Mouse (Mus musculus) liver, embryonic 14.5 days (tissue): ENCODE measurements at regions not wholly inside any gene's neighbourhood (a gene's known extent, or its start where the extent isn't known, plus 50 kb on each side); places are given as distances from the start of the nearest gene placed in this dataset.

Experiments used
- ATAC-seq: fragments of 200-750 bp; cut with Nextera tagmentation; 2 replicates; pipeline ENCODE4 v1.8.0; 2017; ENCODE audit warnings: moderate number of reproducible peaks, mild to moderate bottlenecking, moderate library complexity; ENCODE audit not compliant: insufficient read depth
- DNase-seq, 3 experiments: peaks; one replicate each; pipeline ENCODE4 v3.0.0-alpha.2; 2012 to 2013; ENCODE audit warnings: low read depth in 3 of 3, low spot score in 3 of 3
- H3K27ac ChIP-seq: fragments of 300-500 bp; sonication (generic); 2 replicates; pipeline ENCODE4 v1.5.1; 2014; ENCODE audit warnings: moderate library complexity, mild to moderate bottlenecking, control low read depth, inconsistent platforms
- H3K27me3 ChIP-seq: fragments of 300-500 bp; sonication (generic); 2 replicates; pipeline ENCODE4 v1.6.1; 2014; ENCODE audit warnings: mild to moderate bottlenecking, low read length, moderate library complexity; ENCODE audit not compliant: control insufficient read depth, insufficient read depth
- H3K36me3 ChIP-seq: fragments of 300-500 bp; sonication (generic); replicated peaks from 2 replicates; pipeline ENCODE4 v1.6.1; 2014; ENCODE audit warnings: low read depth; ENCODE audit not compliant: control insufficient read depth, insufficient read depth
- H3K4me1 ChIP-seq, 2 experiments: fragments of 200-500 bp in 1 of 2; fragments of 300-500 bp in 1 of 2; sonication (generic) in 1 of 2; replicated peaks; 2 replicates each; pipeline ENCODE4 v1.6.1; 2012 to 2014; ENCODE audit warnings: antibody characterized with exemption in 1 of 2, inconsistent platforms in 1 of 2, low read length in 1 of 2; ENCODE audit not compliant: control insufficient read depth in 2 of 2, insufficient read depth in 2 of 2
- H3K4me2 ChIP-seq: fragments of 300-500 bp; sonication (generic); 2 replicates; pipeline ENCODE4 v1.6.1; 2014; ENCODE audit warnings: low read depth, mild to moderate bottlenecking, control low read depth, moderate library complexity
- H3K4me3 ChIP-seq, 2 experiments: fragments of 200-500 bp in 1 of 2; fragments of 300-500 bp in 1 of 2; sonication (generic) in 1 of 2; 2 replicates each; pipeline ENCODE4 v1.5.1; 2012 to 2014; ENCODE audit warnings: low read depth in 2 of 2, low read length in 2 of 2, mild to moderate bottlenecking in 2 of 2, control low read depth in 1 of 2, inconsistent platforms in 1 of 2, moderate library complexity in 1 of 2; ENCODE audit not compliant: insufficient read depth in 1 of 2
- H3K9ac ChIP-seq: fragments of 300-500 bp; sonication (generic); replicated peaks from 2 replicates; pipeline ENCODE4 v1.6.1; 2014; ENCODE audit warnings: mild to moderate bottlenecking, control low read depth, moderate library complexity
- H3K9me3 ChIP-seq: fragments of 300-500 bp; sonication (generic); 2 replicates; pipeline ENCODE4 v1.6.1; 2016; ENCODE audit warnings: low read length, mixed read lengths; ENCODE audit not compliant: control insufficient read depth
- CTCF ChIP-seq: IDR thresholded peaks from 2 replicates; pipeline ENCODE4 v1.5.1; 2016; ENCODE audit warnings: antibody characterized with exemption, low read depth, control low read depth
- EP300 ChIP-seq: IDR thresholded peaks from 2 replicates; pipeline ENCODE4 v1.6.1; 2016; ENCODE audit warnings: antibody characterized with exemption, low read depth
- WGBS: fragments of 180-500 bp; shearing (Covaris S2); extraction: QIAGEN DNeasy Blood & Tissue Kit; methylation state at CpG from one replicate; pipeline ENCODE4 v1.1.7; 2014; ENCODE audit not compliant: insufficient replicate concordance; 5-methylcytosine and 5-hydroxymethylcytosine counted together

- no peaks in the 10 kb centered on the region for H3K4me1 ChIP-seq
- DNase-seq, result no peak
- H3K4me3 ChIP-seq, result no peak overlapping the region
- WGBS, result 71% methylated on average over 7 of the region's 7 CpGs
- H3K27ac ChIP-seq, result no peak overlapping the region
- H3K4me2 ChIP-seq, result no peak overlapping the region
- no peak overlapping the region for H3K9ac ChIP-seq
- H3K36me3 ChIP-seq, result no peaks in the 10 kb centered on the region
- TF ChIP-seq EP300 (no peak), CTCF (no peak)
- H3K27me3 ChIP-seq, result no peaks in the 10 kb centered on the region
- no peaks in the 10 kb centered on the region for H3K9me3 ChIP-seq
- ATAC-seq, result no peak
These were observed 338.0 kb downstream of the Agtpbp1 start for GRCm38 (mm10) chr13:59246984-59247537.

- no peak for DNase-seq
- WGBS, result 26% methylated on average over 6 of the region's 6 CpGs
These were observed 339.0 kb downstream of the Agtpbp1 start for GRCm38 (mm10) chr13:59246070-59246469.

DNA sequence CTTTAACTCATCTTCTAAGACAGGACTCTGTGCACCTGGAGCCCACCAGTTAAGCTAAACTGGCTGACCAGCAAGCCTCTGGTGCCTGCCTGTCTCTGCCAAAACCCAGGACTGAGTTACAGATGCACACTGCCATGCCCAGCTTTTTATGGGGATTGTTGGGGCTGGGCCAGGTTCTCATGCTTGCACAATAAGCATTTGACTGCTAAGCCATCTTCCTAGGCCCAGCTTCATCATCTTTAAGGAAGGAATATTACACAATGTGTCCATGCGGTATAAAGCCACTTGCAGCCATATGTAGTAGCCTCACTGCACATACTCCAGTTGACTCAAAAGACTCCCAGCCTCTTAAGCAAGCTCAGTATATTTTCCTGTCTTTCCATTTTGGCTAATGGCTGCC, 340.4 kb downstream of the Agtpbp1 start:
- Histone ChIP-seq H3K27me3 (no peaks in the 10 kb centered on the region), H3K27ac (no peak overlapping the region), H3K36me3 (no peaks in the 10 kb centered on the region), H3K4me1 (no peaks in the 10 kb centered on the region), H3K4me3 (no peak overlapping the region), H3K9ac (no peak overlapping the region), H3K9me3 (no peaks in the 10 kb centered on the region), H3K4me2 (no peak overlapping the region)
- DNase-seq (no peak), ATAC-seq (no peak)
- WGBS, result 62% methylated on average over 1 of the region's 1 CpGs
- TF ChIP-seq CTCF (no peak), EP300 (no peak)

More at GRCm38 (mm10) chr13:59246070-59246469, 339.0 kb downstream of the Agtpbp1 start:
- no peak overlapping the region for H3K4me3 ChIP-seq
- no peaks in the 10 kb centered on the region for H3K36me3 ChIP-seq
- H3K4me2 ChIP-seq, result no peak overlapping the region
- H3K27me3 ChIP-seq, result no peaks in the 10 kb centered on the region
- no peak for ATAC-seq
- H3K9me3 ChIP-seq, result no peaks in the 10 kb centered on the region
- no peak for TF ChIP-seq CTCF
- H3K9ac ChIP-seq, result no peak overlapping the region
- H3K27ac ChIP-seq, result no peak overlapping the region
- H3K4me1 ChIP-seq, result no peaks in the 10 kb centered on the region

DNA sequence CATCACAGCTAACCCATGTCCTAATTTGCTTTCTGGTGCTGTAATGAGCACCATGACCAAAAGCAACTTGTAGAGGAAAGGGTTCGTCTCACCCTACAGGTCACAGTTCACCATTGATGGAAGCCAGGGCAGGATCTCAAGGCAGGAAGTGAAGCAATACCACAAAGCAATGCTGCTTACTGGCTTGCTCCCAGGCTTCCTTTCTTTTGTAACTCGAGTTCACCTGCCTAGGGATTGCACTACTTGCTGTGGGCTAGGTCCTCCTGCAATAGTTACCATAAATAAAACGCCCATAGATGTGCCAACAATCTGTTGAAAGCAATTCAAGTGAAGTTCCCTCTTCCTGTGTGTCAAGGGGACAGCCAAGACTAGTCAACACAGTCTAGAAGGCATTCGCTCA, 342.4 kb downstream of the Agtpbp1 start:
- no peak overlapping the region for H3K27ac ChIP-seq
- H3K4me2 ChIP-seq, result no peak overlapping the region
- WGBS, result 24% methylated on average over 4 of the region's 4 CpGs
- H3K27me3 ChIP-seq, result no peaks in the 10 kb centered on the region
- H3K9ac ChIP-seq, result no peak overlapping the region
- ATAC-seq, result no peak
- no peaks in the 10 kb centered on the region for H3K4me1 ChIP-seq
- no peak for TF ChIP-seq CTCF
- TF ChIP-seq EP300, result no peak
- no peak overlapping the region for H3K4me3 ChIP-seq
- H3K9me3 ChIP-seq, result no peaks in the 10 kb centered on the region
- no peak for DNase-seq
- no peaks in the 10 kb centered on the region for H3K36me3 ChIP-seq

- Histone ChIP-seq H3K9me3 (no peaks in the 10 kb centered on the region), H3K4me2 (no peak overlapping the region), H3K27ac (no peak overlapping the region), H3K4me1 (no peaks in the 10 kb centered on the region), H3K36me3 (no peaks in the 10 kb centered on the region), H3K27me3 (no peaks in the 10 kb centered on the region), H3K4me3 (no peak overlapping the region), H3K9ac (no peak overlapping the region)
- ATAC-seq (no peak), DNase-seq (no peak)
- TF ChIP-seq CTCF, result no peak
- no peak for TF ChIP-seq EP300
- WGBS, result 66% methylated on average over 1 of the region's 1 CpGs
These were observed 346.3 kb downstream of the Agtpbp1 start for GRCm38 (mm10) chr13:59238696-59239095.

GRCm38 (mm10) chr13:59235836-59236235, 349.2 kb downstream of the Agtpbp1 start:
- Histone ChIP-seq H3K27me3 (no peaks in the 10 kb centered on the region), H3K4me3 (no peak overlapping the region), H3K4me2 (no peak overlapping the region), H3K36me3 (no peaks in the 10 kb centered on the region), H3K27ac (no peak overlapping the region), H3K4me1 (no peaks in the 10 kb centered on the region), H3K9me3 (no peaks in the 10 kb centered on the region), H3K9ac (no peak overlapping the region)
- TF ChIP-seq EP300 (no peak), CTCF (no peak)
- ATAC-seq (no peak), DNase-seq (no peak)
- 84% methylated on average over 9 of the region's 9 CpGs for WGBS
